Mouse (Mus musculus) gastrocnemius, adult 2 months (tissue): ENCODE results near the gene Plcl1. TPM values are rescaled to one million over a fixed set of nuclear protein-coding genes. Genes with fewer than 3 reads are reported as not detected.
"Not testable (repeated sequence)": the region's sequence is repeated elsewhere in the genome, so short reads cannot be mapped to it uniquely, and the experiment has no call there.

Source experiments
- DNase-seq: peaks from one replicate; pipeline ENCODE4 v3.0.0; 2022
- H3K27ac ChIP-seq: fragments of 200-600 bp; 2 replicates; pipeline ENCODE4 v1.8.1; 2022; ENCODE audit warnings: mild to moderate bottlenecking
- H3K4me3 ChIP-seq: fragments of 200-600 bp; 2 replicates; pipeline ENCODE4 v1.8.1; 2022; ENCODE audit warnings: mild to moderate bottlenecking, moderate library complexity
- CTCF ChIP-seq: fragments of 200-600 bp; IDR thresholded peaks from 2 replicates; pipeline ENCODE4 v1.8.1; 2022; ENCODE audit warnings: antibody characterized with exemption, mild to moderate bottlenecking, moderate library complexity
- intact Hi-C: fragments of 180-260 bp; cut with DNase I; formaldehyde crosslinking; loops from one replicate; pipeline ENCODE4 v1.15.1; 2025
- total RNA-seq, 2 experiments: library from RNA; stranded (reverse); gene quantifications; 2 replicates each; pipeline ENCODE4 v1.2.3; 2021

Gene Plcl1
- total RNA-seq, 2 experiments from 2014 or later: 4.1 to 4.6 TPM

DNA sequence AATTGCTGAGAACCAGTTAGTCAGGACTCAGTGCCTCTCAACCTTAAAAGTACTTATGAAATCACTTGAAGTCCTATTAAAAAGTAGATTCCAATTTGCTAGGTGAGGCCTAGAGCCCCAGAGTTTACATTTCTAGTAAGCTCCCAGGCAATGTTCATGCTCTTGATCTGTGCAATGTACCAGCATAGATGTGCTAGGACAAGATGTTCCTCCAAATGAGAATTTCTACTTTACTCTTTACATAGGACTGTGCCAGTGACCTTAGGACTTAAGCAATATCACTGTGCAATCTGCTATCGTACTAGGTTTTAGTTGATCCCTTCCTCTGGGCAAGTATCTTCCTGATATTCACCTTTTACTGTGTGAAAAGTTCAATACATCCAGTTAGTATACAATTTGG, 103.9 kb downstream of the Plcl1 start:
- intact Hi-C loops: no loop called here
- H3K27ac ChIP-seq: no peak overlapping the region
- no peak for DNase-seq
- TF ChIP-seq CTCF: no peak
- no peak overlapping the region for H3K4me3 ChIP-seq

DNA sequence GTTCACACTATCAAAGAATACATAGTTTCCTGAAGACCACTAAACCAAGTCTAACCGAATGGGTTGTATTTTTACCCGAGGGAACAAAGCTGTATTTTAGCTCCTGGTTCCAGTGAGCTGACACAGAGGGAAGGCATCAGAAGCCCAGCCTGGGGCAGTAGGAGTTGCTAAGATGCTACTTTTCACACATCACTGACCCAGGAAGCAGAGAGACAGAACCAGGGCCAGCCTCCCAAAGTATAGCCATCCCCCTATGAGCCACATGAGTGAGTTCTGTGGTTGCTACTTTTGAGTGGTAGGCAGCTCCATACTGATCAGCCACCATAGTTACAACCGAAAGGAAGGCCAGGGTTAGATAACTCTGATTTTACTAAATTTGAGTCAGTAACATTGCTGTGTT, 106.4 kb downstream of the Plcl1 start:
- H3K4me3 ChIP-seq: no peak overlapping the region
- no peak overlapping the region for H3K27ac ChIP-seq
- TF ChIP-seq CTCF: no peak
- intact Hi-C loops: no loop called here
- no peak for DNase-seq

DNA sequence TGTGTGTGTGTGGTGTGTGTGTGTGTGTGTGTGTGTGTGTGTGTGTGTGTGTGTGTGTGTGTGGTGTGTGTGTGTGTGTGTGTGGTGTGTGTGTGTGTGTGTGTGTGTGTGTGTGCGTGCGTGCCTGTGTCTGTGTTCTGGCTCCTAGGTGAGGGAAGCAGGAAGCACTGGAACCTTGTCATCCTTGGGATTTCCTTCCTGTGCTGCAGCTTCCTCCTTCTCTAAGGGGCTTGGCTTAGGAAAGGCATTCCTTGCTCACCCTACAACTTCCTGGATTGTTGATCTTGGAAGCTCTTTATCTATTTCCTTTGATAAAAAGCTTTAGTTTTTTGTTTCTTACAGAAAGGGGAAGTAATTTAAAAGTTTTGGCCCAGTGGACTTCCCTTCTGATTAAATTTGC, 107.1 kb downstream of the Plcl1 start:
- intact Hi-C loops, H3K4me3 ChIP-seq, DNase-seq: not testable (repeated sequence)
- peak overlapping the region; percentile 57 for H3K27ac ChIP-seq

DNA sequence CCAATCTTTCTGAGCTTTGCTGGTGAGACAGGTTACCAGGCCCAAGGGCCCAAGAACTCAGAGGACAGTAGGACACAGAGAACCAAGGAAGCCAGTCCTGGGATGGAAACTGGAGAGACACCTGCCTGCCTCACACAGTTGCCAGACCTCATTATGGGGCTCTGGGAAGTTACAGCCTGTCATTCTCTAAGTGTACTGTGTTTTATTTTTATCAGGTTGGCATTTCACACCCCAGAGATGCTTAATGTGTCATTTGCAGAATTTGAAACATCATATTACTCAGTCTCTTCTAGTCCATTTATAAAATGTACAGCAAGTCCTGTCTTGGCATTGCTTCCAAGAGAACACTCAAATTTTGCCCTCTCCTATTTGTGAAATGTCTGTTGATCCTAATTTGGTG, 111.5 kb downstream of the Plcl1 start:
- no peak for TF ChIP-seq CTCF
- Histone ChIP-seq H3K4me3 (no peak overlapping the region), H3K27ac (no peak overlapping the region; the same call in 1 of the 2 replicates)
- DNase-seq: no peak
- intact Hi-C loops: no loop called here

DNA sequence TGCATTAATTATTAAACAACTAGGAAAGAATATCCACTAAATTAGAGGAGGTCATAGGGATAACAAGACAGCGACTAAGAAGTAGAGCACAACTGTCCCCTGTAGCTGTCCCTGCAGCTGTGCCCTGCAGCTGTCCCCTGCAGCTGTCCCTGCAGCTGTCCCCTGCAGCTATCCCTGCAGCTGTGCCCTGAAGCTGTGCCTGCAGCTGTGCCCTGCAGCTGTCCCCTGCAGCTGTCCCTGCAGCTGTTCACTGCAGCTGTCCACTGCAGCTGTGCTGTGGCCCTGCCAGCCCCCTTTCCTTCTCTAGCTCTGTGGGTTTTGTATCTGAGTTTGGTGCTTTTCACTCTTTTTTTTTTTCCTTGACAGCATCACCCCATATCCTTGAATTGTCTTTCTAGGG, 118.2 kb downstream of the Plcl1 start:
- Histone ChIP-seq H3K4me3 (no peak overlapping the region), H3K27ac (no peak overlapping the region)
- intact Hi-C loops: no loop called here
- TF ChIP-seq CTCF: no peak
- no peak for DNase-seq

DNA sequence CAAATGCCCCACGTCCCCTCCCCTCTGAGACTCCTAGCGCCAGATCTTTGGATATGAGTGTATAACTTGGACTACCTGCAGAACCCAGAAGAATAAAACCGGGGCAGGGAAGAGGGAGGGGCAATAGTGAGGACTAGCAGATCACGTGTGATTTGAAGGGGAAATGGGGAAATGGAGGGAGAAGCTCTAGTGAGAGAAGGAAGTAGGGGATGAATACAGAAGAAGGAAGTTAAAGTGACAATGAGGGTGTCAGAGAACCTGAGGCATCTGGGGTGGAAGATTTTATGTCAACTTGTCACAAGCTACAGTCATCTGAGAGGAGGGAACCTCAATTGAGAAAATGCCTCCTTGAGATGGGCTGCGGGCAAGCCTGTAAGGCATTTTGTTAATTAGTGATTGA, 119.4 kb downstream of the Plcl1 start:
- Histone ChIP-seq H3K4me3 (no peak overlapping the region), H3K27ac (no peak overlapping the region)
- intact Hi-C loops: no loop called here
- DNase-seq: no peak
- TF ChIP-seq CTCF: no peak

DNA sequence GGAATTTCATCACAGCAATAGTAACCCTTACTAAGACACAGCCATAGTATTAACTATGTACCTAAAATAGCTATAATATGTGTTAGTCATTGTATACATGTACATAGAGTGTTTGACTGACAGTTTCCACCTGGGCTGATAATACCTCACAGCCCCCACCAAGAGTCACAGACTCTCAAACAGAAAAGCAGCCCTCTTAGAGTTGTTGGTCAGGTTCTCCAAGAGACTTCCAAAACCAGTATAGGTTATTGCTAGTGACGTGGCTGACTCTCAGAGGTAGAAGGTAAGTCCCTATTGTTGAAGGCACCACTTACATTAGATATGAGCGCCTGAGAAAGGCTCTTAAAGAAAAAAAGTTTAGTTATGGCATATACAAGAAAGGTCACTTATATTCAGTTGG, 120.0 kb downstream of the Plcl1 start:
- no peak for DNase-seq
- no peak for TF ChIP-seq CTCF
- intact Hi-C loops: no loop called here
- H3K4me3 ChIP-seq: no peak overlapping the region
- no peak overlapping the region for H3K27ac ChIP-seq

DNA sequence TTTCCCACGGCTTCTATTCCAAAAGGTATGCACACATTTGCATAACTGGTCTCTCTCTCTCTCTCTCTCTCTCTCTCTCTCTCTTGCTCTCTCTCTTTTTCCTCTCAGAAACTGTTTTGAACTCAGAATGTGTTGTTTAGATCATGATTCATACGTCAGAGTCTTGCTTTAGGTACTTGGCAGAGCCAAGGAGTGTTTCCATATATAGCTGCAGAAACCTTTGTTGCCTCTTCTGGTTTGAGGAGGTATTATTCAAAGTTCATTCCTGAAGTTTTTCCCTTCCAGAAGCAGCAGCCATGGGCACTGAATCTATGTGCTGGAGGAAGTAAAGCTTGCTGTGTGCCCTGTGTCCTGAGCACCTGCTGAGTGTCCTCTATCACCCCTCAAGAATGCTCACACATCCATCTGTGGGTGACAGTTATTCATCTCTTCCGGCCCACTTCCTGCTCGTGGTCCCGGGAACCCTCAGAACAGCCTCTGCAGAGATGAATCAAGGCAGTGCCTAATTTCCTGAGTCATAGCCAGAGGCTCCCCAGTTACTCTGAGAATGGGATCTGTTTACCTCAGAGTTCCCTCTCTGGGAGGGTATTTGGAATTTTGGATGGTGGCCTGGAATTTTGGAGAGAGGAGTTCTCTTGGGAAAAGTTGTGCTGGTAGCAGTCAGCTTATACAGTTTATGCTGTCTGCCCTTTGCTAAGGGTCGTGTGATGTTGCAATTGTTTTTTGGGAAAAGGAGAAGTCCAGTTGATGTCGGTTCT, 123.0 kb downstream of the Plcl1 start:
- DNase-seq: peak; percentile 28
- TF ChIP-seq CTCF: no peak
- Histone ChIP-seq H3K27ac (peak overlapping the region; percentile 66), H3K4me3 (no peak overlapping the region)
- intact Hi-C loops: loop anchor here (1.0 kb wide), 1 partner anchor 122 kb away; no protein-coding TSS in a partner anchor

DNA sequence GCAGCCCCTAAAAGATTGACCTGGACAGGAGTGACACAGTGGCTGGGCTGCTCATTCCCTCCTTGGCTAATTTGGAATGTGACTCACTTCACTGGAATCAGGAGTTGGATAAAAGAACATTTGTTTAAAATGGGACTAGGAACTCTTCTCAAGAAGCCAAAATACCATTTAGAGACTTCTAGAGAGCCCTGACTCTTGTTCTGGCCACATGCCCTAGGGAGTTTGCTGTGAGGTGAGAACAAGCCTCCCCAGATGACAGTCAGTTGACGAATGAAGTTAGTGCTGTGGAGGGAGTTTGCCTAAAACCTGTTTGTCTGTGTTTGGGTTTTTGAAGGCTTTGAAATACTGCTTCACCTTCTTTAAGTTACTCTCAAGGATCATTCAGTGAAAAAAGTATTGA, 128.1 kb downstream of the Plcl1 start:
- DNase-seq: no peak
- H3K27ac ChIP-seq: no peak overlapping the region
- intact Hi-C loops: loop anchor here (5.0 kb wide), 1 partner anchor 33 kb away; no protein-coding TSS in a partner anchor
- H3K4me3 ChIP-seq: no peak overlapping the region
- TF ChIP-seq CTCF: no peak

DNA sequence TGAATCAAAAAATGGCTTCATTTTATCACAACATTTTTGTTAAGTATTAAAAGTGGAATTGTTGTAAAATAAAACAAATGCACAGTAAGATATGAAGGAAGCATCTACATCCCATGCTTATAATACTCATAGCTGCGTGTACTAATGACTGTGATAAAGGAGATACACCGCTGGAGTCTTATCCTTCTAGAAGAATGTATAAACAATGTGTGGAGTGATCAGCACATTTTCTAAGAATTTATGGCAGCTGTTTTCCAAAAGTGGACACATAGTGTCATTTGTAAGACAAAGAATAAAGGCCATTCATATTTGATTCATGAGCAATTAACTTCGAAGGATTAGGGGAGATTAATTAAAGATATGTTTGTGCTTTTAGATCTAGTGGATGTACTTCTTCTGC, 148.7 kb downstream of the Plcl1 start:
- Histone ChIP-seq H3K27ac (no peak overlapping the region), H3K4me3 (no peak overlapping the region)
- no peak for TF ChIP-seq CTCF
- no peak for DNase-seq
- intact Hi-C loops: no loop called here

DNA sequence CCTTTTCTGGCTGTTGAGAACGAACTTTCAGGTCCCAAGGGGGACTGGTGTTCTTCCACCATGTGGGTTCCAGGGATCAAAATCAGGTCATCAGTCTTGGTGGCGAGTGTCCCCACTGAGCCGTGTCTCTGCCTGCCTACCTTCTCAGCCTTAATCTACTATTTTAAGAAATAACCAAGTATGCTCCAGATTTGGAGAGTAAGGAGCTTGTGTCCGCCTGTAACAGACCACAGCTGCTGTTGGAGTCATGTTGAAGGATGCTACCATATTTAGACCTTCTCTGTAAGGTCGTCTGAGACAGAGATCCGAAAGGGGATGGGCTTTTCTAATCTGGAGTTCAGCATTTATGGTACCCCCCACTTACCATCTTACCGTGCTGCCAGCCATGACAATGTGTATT, 152.2 kb downstream of the Plcl1 start:
- TF ChIP-seq CTCF: no peak
- intact Hi-C loops: no loop called here

DNA sequence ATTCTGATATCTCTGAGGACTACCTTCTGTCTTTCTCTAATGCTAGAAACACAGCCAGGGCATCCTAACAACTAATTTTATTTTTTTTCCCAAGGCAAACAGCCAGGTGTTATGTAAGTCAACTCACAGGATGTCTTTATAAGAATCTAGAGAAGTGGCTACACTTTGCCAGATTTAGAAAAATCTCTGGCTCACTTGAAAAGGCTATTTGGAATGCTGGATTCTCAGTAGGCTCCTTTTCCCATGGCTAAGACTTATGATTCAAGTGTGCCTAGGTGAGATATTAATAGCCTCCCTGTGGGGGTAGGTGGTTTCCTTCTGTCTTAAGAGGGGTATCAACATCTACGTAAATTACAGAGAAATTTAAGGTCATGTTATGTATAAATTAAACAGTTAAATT, 152.7 kb downstream of the Plcl1 start:
- no peak for TF ChIP-seq CTCF
- Histone ChIP-seq H3K4me3 (no peak overlapping the region), H3K27ac (peak overlapping the region; percentile 20; the same call in 1 of the 2 replicates)
- intact Hi-C loops: no loop called here
- no peak for DNase-seq

More for the DNA sequence above, 152.2 kb downstream of the Plcl1 start:
- no peak for DNase-seq
- Histone ChIP-seq H3K4me3 (no peak overlapping the region), H3K27ac (peak overlapping the region; percentile 20; the same call in 1 of the 2 replicates)

DNA sequence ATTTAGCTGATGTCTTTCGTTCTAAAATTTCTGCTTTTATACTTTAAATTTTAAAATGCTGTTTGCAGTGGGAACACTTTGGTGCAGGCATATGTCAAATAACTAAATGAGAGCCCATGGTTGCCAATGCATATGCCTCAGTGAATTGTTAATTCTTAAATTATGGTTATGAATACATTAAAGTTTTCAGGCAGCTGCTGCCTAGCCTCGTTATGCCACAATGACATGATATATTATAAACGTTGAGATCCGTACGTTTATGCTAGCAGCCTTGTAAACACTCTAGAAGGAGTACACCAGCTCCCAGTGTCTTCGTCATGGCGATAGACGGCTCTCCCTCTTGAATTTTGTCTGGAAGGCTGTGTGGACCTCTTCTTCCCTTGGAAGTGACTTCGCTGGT, 154.3 kb downstream of the Plcl1 start:
- DNase-seq: no peak
- intact Hi-C loops: no loop called here
- H3K27ac ChIP-seq: no peak overlapping the region
- no peak overlapping the region for H3K4me3 ChIP-seq
- no peak for TF ChIP-seq CTCF

DNA sequence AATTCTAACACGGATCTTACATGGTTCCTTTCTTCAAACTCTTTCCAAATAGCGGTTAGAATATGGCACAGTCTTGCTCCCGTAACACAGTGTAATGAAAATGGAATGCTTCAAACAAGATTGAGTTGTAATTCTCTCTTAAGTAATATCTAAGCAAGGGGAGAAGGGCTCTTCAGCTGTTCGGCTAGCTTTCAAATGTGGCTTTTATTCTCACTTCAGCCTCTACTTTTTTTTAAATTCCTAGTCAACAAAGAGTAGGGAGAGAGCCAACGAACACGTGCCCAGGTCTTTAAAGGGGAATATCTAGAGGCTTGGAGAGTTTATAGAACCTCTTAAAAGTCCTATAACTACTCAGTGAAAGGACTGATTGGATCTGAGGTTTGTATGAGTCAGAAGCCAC, 160.2 kb downstream of the Plcl1 start:
- no peak for TF ChIP-seq CTCF
- no peak for DNase-seq
- Histone ChIP-seq H3K27ac (no peak overlapping the region), H3K4me3 (no peak overlapping the region)
- intact Hi-C loops: loop anchor here (5.0 kb wide), 1 partner anchor 34 kb away; no protein-coding TSS in a partner anchor
